Mouse (Mus musculus): ENCODE measurements around the gene Ttc39d. TPM values are rescaled to one million over a fixed set of nuclear protein-coding genes. Genes with fewer than 3 reads are reported as not detected.

Gene Ttc39d
- total and polyA plus RNA-seq, 3 experiments, result 0.13 TPM; not detected in 2

DNA sequence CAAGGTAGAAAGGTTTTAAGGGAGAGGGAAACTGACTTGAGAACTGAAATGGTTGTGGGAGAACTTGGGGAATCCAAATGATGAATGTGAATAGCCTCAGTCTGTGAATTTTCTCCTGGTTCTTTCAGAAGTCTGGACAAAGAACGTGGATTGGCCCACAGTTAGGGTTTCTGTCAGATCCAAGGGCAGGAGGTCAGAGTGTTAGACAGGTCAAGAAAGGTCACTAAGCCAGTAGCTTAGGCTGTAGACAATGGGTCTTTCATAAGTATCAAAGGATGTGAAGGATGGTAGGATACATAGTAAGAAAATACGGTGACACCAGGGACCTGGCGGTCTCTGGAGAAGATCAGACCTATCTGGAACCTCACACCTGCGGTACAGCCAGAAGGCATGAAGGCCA, 39.8 kb upstream of the Ttc39d start:
- 0 out of 2 replicates have a peak, but pooled peaks have one; percentile 45 for TF ChIP-seq CHD1 (IDR thresholded peaks at IDR 0.05; ENCODE audit: low read depth, low read length)
- TF ChIP-seq BHLHE40 (IDR thresholded peaks at IDR 0.05; ENCODE audit: low read depth, low read length), result no peak
- dilution Hi-C loops (cut with MboI; ENCODE audit: extremely low pct_ligation_motif_present, extremely low pct_unique_long_range_greater_than_20kb, low sequenced_read_pairs) (no loop called here), in situ Hi-C loops (cut with MboI; ENCODE audit: low pct_ligation_motif_present, low pct_unique_long_range_greater_than_20kb, low sequenced_read_pairs) (no loop called here)
- no peaks in the 10 kb centered on the region for H3K36me3 ChIP-seq (replicated peaks in 1 of 2; ENCODE audit: control insufficient read depth in 1 of 2, insufficient read depth in 1 of 2, low read length in 1 of 2)
- H3K79me2 ChIP-seq (replicated peaks; ENCODE audit: control insufficient read depth, extremely low read depth, insufficient read depth, poor library complexity, severe bottlenecking), result no peaks in the 10 kb centered on the region
- peak overlapping the region; percentile 38; the same call in 1 of the 2 replicates for H3K4me2 ChIP-seq (ENCODE audit: insufficient read depth, low read depth, poor library complexity, severe bottlenecking)
- peak overlapping the region; percentile 3; the same call in 1 of the 2 replicates for H3K27ac ChIP-seq (ENCODE audit: insufficient read depth, low read depth)
- H3K4me3 ChIP-seq (replicated peaks in 1 of 3; ENCODE audit: low read depth in 2 of 3, low read length in 2 of 3, poor library complexity in 1 of 3), result no peak overlapping the region
- DNase-seq (ENCODE audit: extremely low read depth), result no peak
- peak overlapping the region; percentile 0; the same call in 1 of the 2 replicates for H3K9ac ChIP-seq (ENCODE audit: insufficient read depth, low read depth)
- H3K27me3 ChIP-seq (replicated peaks), result peaks cover 3% of the 10 kb centered on the region
- peaks cover 18 to 22% of the 10 kb centered on the region in 2 experiments; a peak in 3 of 4 replicates for H3K4me1 ChIP-seq (ENCODE audit: control insufficient read depth in 1 of 2, insufficient read depth in 2 of 2)
- no peaks in the 10 kb centered on the region for H3K9me3 ChIP-seq (replicated peaks; ENCODE audit: low read length)

DNA sequence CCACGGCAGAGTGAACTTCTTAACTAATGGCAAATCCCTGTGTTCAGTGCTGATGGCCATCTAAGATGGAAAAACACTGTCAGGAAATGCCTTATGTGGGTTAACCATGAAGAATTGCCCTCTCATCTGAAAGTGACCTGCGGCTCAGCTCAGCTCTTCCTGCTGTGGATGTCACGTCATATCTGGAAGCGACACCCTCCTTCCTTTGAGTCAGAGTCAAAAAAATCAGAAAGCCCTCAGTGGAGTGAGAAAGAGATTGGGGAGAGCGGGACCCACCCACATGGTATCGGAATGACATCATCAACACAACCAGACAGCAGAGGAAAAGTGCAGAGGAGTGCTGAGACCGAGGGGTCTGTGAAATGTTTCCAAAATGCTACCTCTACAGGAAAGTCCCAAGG, 39.4 kb upstream of the Ttc39d start:
- Histone ChIP-seq H3K4me3 (replicated peaks in 1 of 3; ENCODE audit: low read depth in 2 of 3, low read length in 2 of 3, poor library complexity in 1 of 3) (no peak overlapping the region), H3K9ac (ENCODE audit: insufficient read depth, low read depth) (peak overlapping the region; percentile 0; the same call in 1 of the 2 replicates), H3K27ac (ENCODE audit: insufficient read depth, low read depth) (peak overlapping the region; percentile 3; the same call in 1 of the 2 replicates), H3K79me2 (replicated peaks; ENCODE audit: control insufficient read depth, extremely low read depth, insufficient read depth, poor library complexity, severe bottlenecking) (no peaks in the 10 kb centered on the region), H3K27me3 (replicated peaks) (peaks cover 3% of the 10 kb centered on the region), H3K4me2 (ENCODE audit: insufficient read depth, low read depth, poor library complexity, severe bottlenecking) (peak overlapping the region; percentile 38), H3K9me3 (replicated peaks; ENCODE audit: low read length) (no peaks in the 10 kb centered on the region), H3K36me3 (replicated peaks in 1 of 2; ENCODE audit: control insufficient read depth in 1 of 2, insufficient read depth in 1 of 2, low read length in 1 of 2) (no peaks in the 10 kb centered on the region), H3K4me1 (ENCODE audit: control insufficient read depth in 1 of 2, insufficient read depth in 2 of 2) (peaks cover 18 to 26% of the 10 kb centered on the region in 2 experiments; a peak in 3 of 4 replicates)
- in situ Hi-C loops (cut with MboI; ENCODE audit: low pct_ligation_motif_present, low pct_unique_long_range_greater_than_20kb, low sequenced_read_pairs), result no loop called here
- peak; percentile 84 for DNase-seq (ENCODE audit: extremely low read depth)
- dilution Hi-C loops (cut with MboI; ENCODE audit: extremely low pct_ligation_motif_present, extremely low pct_unique_long_range_greater_than_20kb, low sequenced_read_pairs), result no loop called here
- TF ChIP-seq CHD1 (IDR thresholded peaks at IDR 0.05; ENCODE audit: low read depth, low read length), result no peak
- TF ChIP-seq TCF12 (IDR thresholded peaks at IDR 0.05; ENCODE audit: low read depth, low read length), result peak; percentile 82; the same call in 1 of the 2 replicates
- no peak for TF ChIP-seq GABPA (IDR thresholded peaks at IDR 0.05; ENCODE audit: insufficient replicate concordance, low read depth, low read length)
- TF ChIP-seq MEF2A (IDR thresholded peaks at IDR 0.05; ENCODE audit: borderline replicate concordance, low read depth, low read length), result peak; percentile 70; the same call in 1 of the 2 replicates
- peak; percentile 93 for TF ChIP-seq IRF4 (IDR thresholded peaks at IDR 0.05; ENCODE audit: low read depth, low read length)
- 0 out of 2 replicates have a peak, but pooled peaks have one; percentile 61 for TF ChIP-seq MAX (IDR thresholded peaks at IDR 0.05; ENCODE audit: low read length)
- no peak for TF ChIP-seq PAX5 (IDR thresholded peaks at IDR 0.05; ENCODE audit: low read length)
- 0 out of 2 replicates have a peak, but pooled peaks have one; percentile 6 for TF ChIP-seq SMC3 (IDR thresholded peaks at IDR 0.05; ENCODE audit: low read depth, low read length)
- TF ChIP-seq KAT2A (IDR thresholded peaks at IDR 0.05; ENCODE audit: insufficient replicate concordance, low read length), result no peak
- no peak for TF ChIP-seq ZKSCAN1 (IDR thresholded peaks at IDR 0.05; ENCODE audit: borderline replicate concordance, low read depth, low read length)
- TF ChIP-seq MYC (IDR thresholded peaks at IDR 0.05; ENCODE audit: low read depth, low read length), result peak; percentile 56
- TF ChIP-seq HCFC1 (IDR thresholded peaks at IDR 0.05; ENCODE audit: low read depth, low read length), result peak; percentile 38; the same call in 1 of the 2 replicates
- TF ChIP-seq NRF1 (IDR thresholded peaks at IDR 0.05; ENCODE audit: low read depth, low read length), result 0 out of 2 replicates have a peak, but pooled peaks have one; percentile 19
- peak; percentile 74 for TF ChIP-seq CHD2 (IDR thresholded peaks at IDR 0.05; ENCODE audit: low read length)
- TF ChIP-seq ETS1 (conservative IDR thresholded peaks at IDR 0.05; ENCODE audit: low read depth, low read length), result peak; percentile 89
- no peak for TF ChIP-seq ZC3H11A (IDR thresholded peaks at IDR 0.05; ENCODE audit: low read depth, low read length)
- TF ChIP-seq RCOR1 (conservative IDR thresholded peaks at IDR 0.05; ENCODE audit: low read depth, low read length), result no peak; the same call in 1 of the 2 replicates
- TF ChIP-seq JUN (IDR thresholded peaks at IDR 0.05; ENCODE audit: insufficient read depth, low read depth, low read length), result peak; percentile 95
- peak; percentile 81 for TF ChIP-seq SIN3A (IDR thresholded peaks at IDR 0.05; ENCODE audit: low read length)
- TF ChIP-seq POLR2AphosphoS2 (IDR thresholded peaks at IDR 0.05; ENCODE audit: low read depth, low read length), result no peak
- TF ChIP-seq MXI1 (IDR thresholded peaks at IDR 0.05; ENCODE audit: low read depth, low read length), result no peak; the same call in 1 of the 2 replicates
- no peak for TF ChIP-seq UBTF (IDR thresholded peaks at IDR 0.05; ENCODE audit: low read depth, low read length)
- peak; percentile 75 for TF ChIP-seq ELF1 (IDR thresholded peaks at IDR 0.05; ENCODE audit: low read depth, low read length)
- TF ChIP-seq ZNF384 (IDR thresholded peaks at IDR 0.05; ENCODE audit: low read depth, low read length), result peak; percentile 92
- no peak for TF ChIP-seq NELFE (IDR thresholded peaks at IDR 0.05; ENCODE audit: low read depth, low read length)
- TF ChIP-seq MAFK (IDR thresholded peaks at IDR 0.05; ENCODE audit: insufficient replicate concordance, low read length), result peak; percentile 57; the same call in 1 of the 2 replicates
- no peak for TF ChIP-seq USF2 (conservative IDR thresholded peaks at IDR 0.05; ENCODE audit: low read depth, low read length)
- no peak for TF ChIP-seq USF1 (IDR thresholded peaks at IDR 0.05; ENCODE audit: low read depth, low read length)
- TF ChIP-seq TBP (conservative IDR thresholded peaks at IDR 0.05; ENCODE audit: low read depth, low read length), result peak; percentile 53; the same call in 1 of the 2 replicates
- TF ChIP-seq RAD21 (IDR thresholded peaks at IDR 0.05; ENCODE audit: low read depth, low read length), result no peak; the same call in 1 of the 2 replicates

Measured in CH12.LX (cell line).